Mouse (Mus musculus) left cerebral cortex, postnatal 10 days (tissue): ENCODE measurements around the gene Ttll2. TPM values are rescaled to one million over a fixed set of nuclear protein-coding genes. Genes with fewer than 3 reads are reported as not detected.
"Not testable (repeated sequence)": the region's sequence is repeated elsewhere in the genome, so short reads cannot be mapped to it uniquely, and the experiment has no call there.

ENCODE experiments used
- DNase-seq, 2 experiments: peaks; one replicate each; pipeline ENCODE4 v3.0.0; 2021 to 2022; ENCODE audit warnings: low spot score in 2 of 2, mixed read lengths in 1 of 2; ENCODE audit errors: extremely low spot score in 1 of 2
- intact Hi-C: fragments of 180-260 bp; cut with DNase I; formaldehyde crosslinking; loops from one replicate; pipeline ENCODE4 v1.15.1; 2025
- total RNA-seq, 2 experiments: library from RNA; stranded (reverse); gene quantifications; 2 replicates each; pipeline ENCODE4 v1.2.3; 2021

The Ttll2 gene
- total RNA-seq, 2 experiments from 2014 or later, result not detected

DNA sequence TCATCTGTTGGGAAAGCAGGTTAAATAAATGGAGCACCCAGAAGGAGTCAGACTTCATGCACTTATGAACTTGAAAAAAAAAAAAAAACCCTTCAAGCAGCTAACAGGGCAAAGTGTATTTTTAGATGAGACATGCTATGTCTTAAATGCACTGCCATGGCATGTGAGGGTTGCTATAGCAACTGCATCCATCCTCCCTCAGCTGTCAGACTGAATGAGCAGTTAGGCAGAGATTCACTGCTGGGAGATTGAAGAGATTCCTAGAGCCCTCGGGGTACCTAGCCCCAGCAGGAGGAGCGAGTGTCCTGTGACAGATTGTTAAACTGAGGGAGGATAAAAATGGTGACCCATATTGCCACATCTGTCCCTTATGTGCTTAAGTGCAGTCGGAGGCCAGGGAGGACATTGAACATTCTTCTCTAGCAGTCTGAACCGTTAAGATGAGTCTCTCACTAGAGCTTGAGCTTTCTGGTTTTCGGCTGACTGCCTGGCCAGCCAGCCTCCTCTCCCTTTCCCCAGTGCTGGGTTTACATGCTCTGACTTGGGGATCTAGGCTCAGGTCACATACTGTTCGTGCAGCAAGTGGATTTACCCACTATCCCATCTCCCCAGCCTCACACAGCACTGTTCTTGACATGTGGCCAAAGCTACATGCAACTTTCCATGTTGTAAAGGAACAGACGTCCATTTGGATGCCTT lies 14.3 kb upstream of the Ttll2 start:
- DNase-seq, intact Hi-C loops: not testable (repeated sequence)

DNA sequence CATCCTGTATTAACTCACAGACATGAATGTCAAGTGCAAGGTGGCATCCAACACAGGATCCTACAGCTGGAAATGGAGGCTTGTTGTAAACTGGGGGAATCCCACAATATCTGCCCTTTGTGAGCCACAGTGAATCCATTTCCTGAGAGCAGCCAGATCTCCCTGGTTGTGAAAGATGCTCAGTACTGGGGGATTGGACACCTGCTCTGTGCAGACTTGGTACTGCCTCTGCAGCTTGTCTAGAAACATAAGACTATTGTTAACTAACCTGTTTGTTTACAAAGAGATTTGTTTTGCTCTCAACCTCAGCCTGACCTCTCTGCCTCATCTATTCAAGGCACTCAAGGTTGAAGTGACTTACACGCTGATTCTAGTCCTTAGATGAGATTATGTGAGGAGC lies 13.8 kb upstream of the Ttll2 start:
- intact Hi-C loops, DNase-seq: not testable (repeated sequence)

DNA sequence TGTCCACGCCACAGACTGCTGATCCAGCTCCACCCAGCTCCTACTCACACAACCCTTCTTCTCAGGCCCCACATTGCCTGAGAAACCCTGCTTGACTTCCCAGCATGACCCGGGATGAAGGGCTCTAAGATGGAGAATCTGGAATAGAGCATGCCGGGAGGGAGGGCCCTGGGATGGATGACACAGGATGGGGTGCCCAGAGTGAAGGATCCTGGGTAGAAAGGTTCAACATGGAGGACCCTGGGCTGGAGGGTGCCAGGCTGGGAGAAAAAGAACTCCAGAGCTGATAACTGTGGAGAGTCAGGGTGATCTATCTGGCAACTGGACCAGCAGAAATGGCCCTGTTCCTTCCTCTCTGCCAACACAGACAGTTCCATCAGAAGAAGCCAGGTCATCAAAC lies 13.1 kb upstream of the Ttll2 start:
- DNase-seq, intact Hi-C loops: not testable (repeated sequence)

DNA sequence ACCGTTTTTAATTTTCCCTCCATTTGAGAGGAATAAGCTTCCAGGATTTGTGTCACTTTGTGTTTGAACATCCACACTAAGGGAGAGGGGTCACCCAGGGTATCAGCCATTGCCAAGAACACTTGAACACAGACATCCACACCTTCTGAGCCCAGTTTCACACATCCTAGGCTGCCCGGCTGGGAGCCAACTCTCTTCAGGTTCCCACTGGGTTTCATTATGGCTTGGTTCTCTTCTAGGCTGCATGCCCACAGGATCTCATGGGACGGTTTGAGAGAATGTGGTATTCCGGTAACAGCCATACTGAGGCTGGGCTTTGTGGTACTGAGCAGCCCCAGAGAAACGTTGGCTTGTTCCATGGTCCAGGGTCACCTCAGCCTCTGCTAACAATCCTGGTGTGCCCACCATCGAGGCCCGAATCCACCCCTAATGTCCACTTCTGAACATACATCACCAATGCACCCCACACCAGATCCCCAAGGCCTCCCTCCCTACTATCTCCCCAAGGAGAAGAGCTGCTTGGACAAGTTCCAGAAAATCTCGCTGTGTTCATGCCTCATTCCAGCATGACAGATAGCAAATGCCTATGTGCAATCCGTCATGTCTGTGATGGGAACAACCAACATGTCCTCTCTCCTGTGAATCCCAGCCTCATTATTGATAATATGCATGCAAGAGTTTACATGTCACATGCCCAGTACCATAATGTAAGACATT lies 8.4 kb upstream of the Ttll2 start:
- intact Hi-C loops, result not testable (repeated sequence)

DNA sequence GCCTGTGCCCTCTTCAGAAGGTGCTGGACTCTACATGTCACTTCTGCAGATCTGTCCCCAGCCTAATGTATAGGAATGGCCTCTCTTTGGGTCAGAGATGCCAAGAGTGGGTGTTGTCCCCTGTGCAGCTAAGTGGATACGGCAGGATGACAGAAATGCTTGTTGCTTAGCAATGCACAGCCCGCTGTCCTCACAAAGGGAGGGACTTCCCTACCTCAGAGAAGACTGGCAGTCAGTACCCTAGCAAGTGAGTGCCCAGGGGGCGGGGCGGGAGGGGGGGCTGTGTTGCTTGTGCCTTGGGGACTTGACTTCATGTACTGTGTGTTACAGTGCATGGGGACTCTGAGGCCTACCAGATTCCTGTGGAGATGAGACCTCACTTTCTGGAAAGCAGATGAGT lies 7.3 kb upstream of the Ttll2 start:
- intact Hi-C loops, result not testable (repeated sequence)
- peak in 1 of 2 experiments; percentile 23 for DNase-seq

More for the DNA sequence above, 8.4 kb upstream of the Ttll2 start:
- peak; percentile 28 to 40 for DNase-seq

DNA sequence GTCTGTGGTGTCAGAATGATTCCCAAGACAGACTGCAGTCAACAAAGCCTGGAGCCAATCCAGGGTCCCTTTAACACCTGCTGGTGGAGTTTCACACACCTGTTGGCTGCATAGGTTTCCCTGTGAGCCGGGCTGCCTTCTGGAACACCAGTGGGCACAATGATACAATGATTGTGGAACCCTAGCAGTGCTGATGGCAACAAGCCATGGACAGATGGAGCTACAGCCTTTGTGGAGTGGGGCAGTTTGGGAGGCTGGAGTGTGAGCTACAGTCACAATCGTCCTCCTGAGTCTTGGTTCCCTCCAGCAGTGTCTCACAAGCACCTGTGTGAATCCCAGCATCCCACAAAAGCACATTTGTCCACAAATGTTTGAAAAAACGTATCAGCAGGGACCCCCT lies 3.7 kb downstream of the Ttll2 start:
- intact Hi-C loops, DNase-seq: not testable (repeated sequence)

DNA sequence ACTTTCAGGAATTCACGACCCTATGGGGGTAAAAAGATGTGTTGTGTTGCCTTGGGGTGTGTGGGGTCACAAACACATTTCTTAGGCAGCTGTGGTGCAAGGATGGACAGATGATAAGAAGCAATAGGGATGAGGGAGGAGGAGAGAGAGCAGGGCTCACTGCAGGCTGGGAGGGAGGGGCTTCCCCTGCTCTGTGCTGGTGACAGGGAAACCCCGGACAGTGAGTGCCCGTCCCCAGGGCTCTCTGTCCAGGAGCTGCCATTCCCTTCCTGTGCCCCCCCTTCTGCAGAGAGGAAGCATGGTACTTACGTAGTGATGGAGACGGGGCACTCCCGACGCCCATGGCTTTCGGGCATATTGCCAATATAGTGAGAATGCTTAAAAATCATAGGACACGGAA lies 15.1 kb downstream of the Ttll2 start:
- not testable (repeated sequence) for DNase-seq

DNA sequence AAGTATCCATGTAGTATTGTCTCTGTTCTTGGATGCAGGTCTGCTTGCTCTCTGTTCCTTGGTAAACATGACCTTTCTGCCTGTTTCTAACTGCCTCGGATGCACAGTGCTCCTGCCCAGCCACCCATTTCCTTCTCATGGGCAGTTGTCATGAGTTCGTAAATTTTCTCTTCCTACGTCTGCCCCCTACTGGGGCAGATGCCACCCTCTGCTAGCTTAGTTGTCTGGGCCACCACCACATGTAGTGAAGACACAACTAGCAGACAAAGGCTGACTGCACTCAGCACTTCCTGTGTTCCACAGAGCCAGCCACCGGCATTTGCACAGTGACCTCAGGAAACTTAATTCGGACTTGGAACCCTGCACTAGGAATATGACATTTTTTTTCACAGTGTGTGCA lies 19.8 kb downstream of the Ttll2 start:
- DNase-seq, intact Hi-C loops: not testable (repeated sequence)

More for the DNA sequence above, 15.1 kb downstream of the Ttll2 start:
- intact Hi-C loops, result not testable (repeated sequence)

DNA sequence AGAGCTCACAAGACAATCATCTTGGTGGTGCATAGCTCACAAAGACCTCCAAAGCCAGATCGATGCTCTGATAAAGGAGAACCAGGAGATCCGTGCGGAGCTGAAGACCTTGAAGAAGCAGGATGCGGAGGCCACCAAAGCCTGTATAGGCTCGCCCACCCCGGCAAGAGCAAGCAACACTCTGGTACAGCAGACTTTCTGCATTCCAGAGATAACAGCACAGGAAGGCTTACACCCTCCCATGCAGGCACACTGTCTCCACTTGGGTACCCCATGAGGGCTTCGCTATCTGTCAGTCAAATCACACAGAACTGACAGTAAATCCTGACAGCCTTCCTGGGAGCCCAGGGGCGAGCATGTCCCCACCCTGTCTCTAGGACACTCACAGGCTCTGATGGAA lies 26.1 kb downstream of the Ttll2 start:
- DNase-seq, intact Hi-C loops: not testable (repeated sequence)

DNA sequence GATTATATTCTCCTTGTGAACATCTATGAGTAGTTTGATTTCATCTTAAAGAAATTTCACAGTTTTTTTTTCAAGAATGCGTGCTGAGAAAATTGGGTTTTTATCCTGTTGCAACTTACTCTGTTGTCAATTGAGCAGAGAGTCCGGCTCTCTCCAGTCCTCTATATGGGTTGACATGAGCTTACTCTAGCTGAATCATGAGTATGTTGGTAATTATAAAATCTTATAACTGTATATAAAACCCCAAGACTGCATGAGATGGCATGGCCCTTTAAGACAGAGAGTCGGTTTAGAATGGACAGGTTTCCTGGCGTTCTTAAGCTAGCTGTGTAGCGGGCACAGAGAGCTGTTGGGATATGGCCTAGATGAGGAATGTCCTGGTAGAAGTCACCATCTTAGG lies 28.1 kb downstream of the Ttll2 start, which contains the start of gene Tcp10a:
TSS of gene Tcp10a (plus strand) at position 301 of the 400 bp plus-strand sequence.
- intact Hi-C loops, DNase-seq: not testable (repeated sequence)

DNA sequence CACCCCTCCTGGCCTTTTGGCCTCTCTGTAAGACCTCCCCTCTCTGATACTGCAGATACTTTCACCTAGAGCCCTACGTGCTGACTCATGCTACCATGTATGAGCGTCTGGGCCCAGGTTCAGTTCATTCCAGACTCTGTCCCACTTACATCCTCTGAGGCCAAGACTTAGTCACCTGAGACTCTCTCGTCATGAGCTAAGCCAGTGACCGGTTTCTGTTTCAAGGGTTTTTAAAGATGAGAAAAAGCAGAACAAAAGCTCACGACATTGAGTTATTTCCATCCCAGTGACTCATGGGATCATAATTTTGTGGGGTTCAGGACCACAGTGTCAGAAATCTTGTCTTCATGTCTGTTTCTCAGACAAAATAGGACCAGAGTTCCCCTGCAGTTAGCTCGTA lies 32.7 kb downstream of the Ttll2 start:
- intact Hi-C loops, DNase-seq: not testable (repeated sequence)

DNA sequence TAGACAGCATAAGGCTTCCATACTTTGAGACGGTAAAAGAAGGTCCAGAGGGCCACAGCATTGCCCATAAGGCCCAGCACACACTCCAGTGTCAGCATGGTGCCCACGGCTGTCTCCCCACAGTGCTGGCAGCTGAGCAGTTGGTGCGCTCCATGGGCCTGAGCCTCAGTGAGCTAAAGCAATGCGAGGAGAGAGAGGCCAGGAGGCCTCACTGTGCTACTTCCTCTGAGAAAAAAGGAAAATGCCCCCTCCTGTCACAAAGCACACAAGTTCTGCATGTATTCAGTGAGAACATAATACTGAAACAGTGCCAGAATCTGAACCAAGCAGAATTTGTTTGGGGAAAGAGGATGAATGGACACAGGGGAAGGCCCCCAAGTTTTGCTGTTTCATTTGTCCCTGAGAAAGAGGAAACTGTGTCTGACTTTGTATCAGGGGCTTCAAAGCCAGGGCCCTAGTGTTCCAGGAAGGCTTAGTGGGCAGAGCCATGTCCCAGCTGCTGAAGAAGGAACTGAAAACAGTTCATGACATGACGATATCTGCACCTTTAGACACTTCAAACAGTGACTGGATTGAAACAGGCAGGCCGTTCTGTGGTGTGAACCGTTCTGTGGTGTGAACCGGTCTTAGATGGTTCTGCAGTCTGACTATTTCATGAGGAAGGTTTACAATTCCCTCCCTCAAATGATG lies 36.7 kb downstream of the Ttll2 start:
- intact Hi-C loops, DNase-seq: not testable (repeated sequence)

DNA sequence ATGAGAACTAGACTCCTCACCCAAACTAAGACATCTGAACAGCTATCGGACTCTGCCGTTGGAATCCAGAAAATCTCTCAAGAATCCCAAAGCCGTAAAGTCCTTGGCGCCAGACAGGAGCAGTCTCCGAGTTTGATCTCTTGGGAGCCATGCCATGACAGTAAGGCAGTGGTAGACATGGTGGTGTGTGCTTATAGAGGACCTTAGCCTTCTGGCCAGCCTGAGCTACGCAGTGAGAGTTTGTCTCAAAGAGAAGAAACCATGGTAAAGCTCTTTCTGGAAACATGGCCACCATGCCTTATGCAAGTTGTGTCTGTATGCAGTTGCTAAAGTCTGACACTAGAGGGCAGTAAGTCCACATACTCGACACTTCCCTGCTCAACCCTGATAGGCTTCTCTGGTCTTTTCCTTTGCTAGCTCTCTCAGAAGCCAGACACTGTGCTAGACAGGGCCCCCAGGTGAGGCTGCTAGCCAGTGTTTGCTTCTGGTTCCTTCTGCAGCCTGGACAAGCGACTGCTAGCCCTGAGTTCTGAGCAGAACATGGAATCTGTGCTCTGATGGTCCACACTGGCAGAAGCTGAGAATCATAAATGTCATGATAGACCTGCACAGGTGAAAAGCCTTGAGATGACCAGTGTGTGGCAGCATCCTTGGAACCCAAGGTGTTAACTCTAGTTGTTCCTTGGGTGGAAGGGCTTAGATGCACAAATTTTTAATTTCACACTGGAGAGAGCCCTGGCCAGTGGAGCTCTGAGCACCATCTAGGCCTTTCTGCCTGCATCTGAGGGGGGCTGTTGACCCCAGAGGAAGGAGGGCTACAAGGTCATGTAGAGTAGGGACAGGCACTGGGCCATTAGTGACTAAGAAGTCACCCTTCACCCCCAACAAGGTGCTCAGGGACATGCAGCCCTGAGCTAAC lies 46.0 kb downstream of the Ttll2 start:
- intact Hi-C loops, result not testable (repeated sequence)
- peak in 1 of 2 experiments; percentile 78 for DNase-seq

Other genes with a start within 250 kb of the Ttll2 start
- 10 to 100 TPM; 49.2 to 52.2 TPM for gene Rps6ka2, start 182.6 kb downstream of the Ttll2 start, total RNA-seq
- gene Tcp10a, start 28.1 kb downstream of the Ttll2 start, total RNA-seq, result under 1 TPM in 1 of 2 experiments, not detected in 1; 0.21 TPM
- gene Gm49630, start 19.3 kb upstream of the Ttll2 start, total RNA-seq, result not detected
- under 1 TPM in 1 of 2 experiments, not detected in 1; 0.26 TPM for gene Unc93a2, start 32.8 kb upstream of the Ttll2 start, total RNA-seq